Mouse (Mus musculus) embryo, embryonic 9.5 days (tissue): Measurements from ENCODE around the gene Strbp.
"Not testable (repeated sequence)": the region's sequence is repeated elsewhere in the genome, so short reads cannot be mapped to it uniquely, and the experiment has no call there.

ENCODE experiments used
- DNase-seq: peaks from one replicate; pipeline ENCODE4 v3.0.0-alpha.2; 2017; ENCODE audit errors: extremely low spot score

Gene Strbp

GRCm38 (mm10) chr2:37519286-37519640, 184.4 kb downstream of the Strbp start:
- no peak for DNase-seq

- no peak for DNase-seq
These were observed 184.9 kb downstream of the Strbp start for GRCm38 (mm10) chr2:37518561-37519285.

- DNase-seq = peak; percentile 11
These were observed 186.7 kb downstream of the Strbp start for GRCm38 (mm10) chr2:37516922-37517462.

- peak; percentile 28 for DNase-seq
These were observed 187.5 kb downstream of the Strbp start, which contains the start of gene Gpr21 for GRCm38 (mm10) chr2:37516030-37516710. Gene Gpr21, plus strand, starts transcription at chr2:37516332.

GRCm38 (mm10) chr2:37511134-37511901, 192.3 kb downstream of the Strbp start:
- no peak for DNase-seq

- not testable (repeated sequence) for DNase-seq
These were observed 197.8 kb downstream of the Strbp start for GRCm38 (mm10) chr2:37505856-37506255.

- no peak for DNase-seq
These were observed 206.3 kb downstream of the Strbp start for GRCm38 (mm10) chr2:37497321-37497720.

GRCm38 (mm10) chr2:37488956-37489355, 214.7 kb downstream of the Strbp start:
- DNase-seq = no peak

- no peak for DNase-seq
These were observed 217.3 kb downstream of the Strbp start for GRCm38 (mm10) chr2:37486408-37486807.

GRCm38 (mm10) chr2:37485370-37485769, 218.3 kb downstream of the Strbp start:
- DNase-seq = peak; percentile 48

- DNase-seq = no peak
These were observed 219.5 kb downstream of the Strbp start for GRCm38 (mm10) chr2:37484165-37484564.

- no peak for DNase-seq
These were observed 223.6 kb downstream of the Strbp start for GRCm38 (mm10) chr2:37480039-37480438.

GRCm38 (mm10) chr2:37479559-37479958, 224.1 kb downstream of the Strbp start:
- DNase-seq = no peak

GRCm38 (mm10) chr2:37466266-37466665, 237.4 kb downstream of the Strbp start:
- no peak for DNase-seq

- DNase-seq = no peak
These were observed 243.0 kb downstream of the Strbp start for GRCm38 (mm10) chr2:37460707-37461106.

- no peak for DNase-seq
These were observed 251.3 kb downstream of the Strbp start for GRCm38 (mm10) chr2:37452376-37452760.

GRCm38 (mm10) chr2:37451667-37452375, 251.8 kb downstream of the Strbp start:
- DNase-seq = peak; percentile 92

- peak; percentile 96 for DNase-seq
These were observed 260.8 kb downstream of the Strbp start, which contains the start of the genes Zbtb26, Zbtb6 and Rabgap1 for GRCm38 (mm10) chr2:37442611-37443591. Gene Zbtb26, minus strand, starts transcription at chr2:37443135. Gene Zbtb6, minus strand, starts transcription at chr2:37443171. Gene Rabgap1, plus strand, starts transcription at chr2:37443279.
